Mouse (Mus musculus) brown adipose tissue, adult 24 weeks (tissue): ENCODE measurements at regions not wholly inside any gene's neighbourhood (a gene's known extent, or its start where the extent isn't known, plus 50 kb on each side); places are given as distances from the start of the nearest gene placed in this dataset.

Source experiments
- H3K27ac ChIP-seq: fragments of 200-500 bp; replicated peaks from 2 replicates; pipeline ENCODE4 v1.5.1; 2012; ENCODE audit warnings: low read depth, mild to moderate bottlenecking, low read length
- H3K4me1 ChIP-seq: fragments of 200-500 bp; 2 replicates; pipeline ENCODE4 v1.6.1; 2012; ENCODE audit warnings: low read length, mixed read lengths; ENCODE audit not compliant: control insufficient read depth, insufficient read depth, insufficient read length
- H3K4me3 ChIP-seq: fragments of 200-500 bp; 2 replicates; pipeline ENCODE4 v1.5.1; 2012; ENCODE audit warnings: low read depth, mild to moderate bottlenecking, low read length, moderate library complexity; ENCODE audit not compliant: insufficient read depth

GRCm38 (mm10) chr7:72493292-72493691 lies 186.9 kb upstream of the Mctp2 start:
- no peaks in the 10 kb centered on the region; the same call in 1 of the 2 replicates for H3K4me1 ChIP-seq
- H3K27ac ChIP-seq, result no peak overlapping the region
- H3K4me3 ChIP-seq, result no peak overlapping the region

- Histone ChIP-seq H3K4me1 (no peaks in the 10 kb centered on the region; the same call in 1 of the 2 replicates), H3K27ac (no peak overlapping the region), H3K4me3 (no peak overlapping the region)
Measured at GRCm38 (mm10) chr7:72496933-72497631, 190.7 kb upstream of the Mctp2 start.

GRCm38 (mm10) chr7:72498562-72499230 lies 192.3 kb upstream of the Mctp2 start:
- Histone ChIP-seq H3K4me3 (no peak overlapping the region), H3K4me1 (no peaks in the 10 kb centered on the region; the same call in 1 of the 2 replicates), H3K27ac (no peak overlapping the region)

- no peaks in the 10 kb centered on the region for H3K4me1 ChIP-seq
- H3K27ac ChIP-seq, result no peak overlapping the region
- no peak overlapping the region for H3K4me3 ChIP-seq
Measured at GRCm38 (mm10) chr7:72499788-72500187, 193.4 kb upstream of the Mctp2 start.

- Histone ChIP-seq H3K4me1 (no peaks in the 10 kb centered on the region), H3K4me3 (no peak overlapping the region), H3K27ac (no peak overlapping the region)
Measured at GRCm38 (mm10) chr7:72500190-72500589, 193.8 kb upstream of the Mctp2 start.

- Histone ChIP-seq H3K27ac (no peak overlapping the region), H3K4me1 (no peaks in the 10 kb centered on the region), H3K4me3 (no peak overlapping the region)
Measured at GRCm38 (mm10) chr7:72500996-72501395, 194.6 kb upstream of the Mctp2 start.

- Histone ChIP-seq H3K4me3 (no peak overlapping the region), H3K4me1 (no peaks in the 10 kb centered on the region), H3K27ac (no peak overlapping the region)
Measured at GRCm38 (mm10) chr7:72501431-72501830, 195.0 kb upstream of the Mctp2 start.

- no peak overlapping the region for H3K27ac ChIP-seq
- H3K4me1 ChIP-seq, result no peaks in the 10 kb centered on the region
- H3K4me3 ChIP-seq, result no peak overlapping the region
Measured at GRCm38 (mm10) chr7:72503756-72504155, 197.3 kb upstream of the Mctp2 start.

- no peaks in the 10 kb centered on the region for H3K4me1 ChIP-seq
- no peak overlapping the region for H3K27ac ChIP-seq
- no peak overlapping the region for H3K4me3 ChIP-seq
Measured at GRCm38 (mm10) chr7:72504268-72504667, 197.9 kb upstream of the Mctp2 start.

GRCm38 (mm10) chr7:72505732-72506460 lies 199.5 kb upstream of the Mctp2 start:
- H3K27ac ChIP-seq, result no peak overlapping the region
- H3K4me3 ChIP-seq, result no peak overlapping the region
- H3K4me1 ChIP-seq, result no peaks in the 10 kb centered on the region

GRCm38 (mm10) chr7:72507946-72508345 lies 201.5 kb upstream of the Mctp2 start:
- H3K4me3 ChIP-seq, result no peak overlapping the region
- H3K27ac ChIP-seq, result no peak overlapping the region
- H3K4me1 ChIP-seq, result no peaks in the 10 kb centered on the region

- no peaks in the 10 kb centered on the region for H3K4me1 ChIP-seq
- no peak overlapping the region for H3K27ac ChIP-seq
- no peak overlapping the region for H3K4me3 ChIP-seq
Measured at GRCm38 (mm10) chr7:72510116-72510515, 203.7 kb upstream of the Mctp2 start.

- H3K4me3 ChIP-seq, result no peak overlapping the region
- H3K4me1 ChIP-seq, result no peaks in the 10 kb centered on the region
- no peak overlapping the region for H3K27ac ChIP-seq
Measured at GRCm38 (mm10) chr7:72513446-72513845, 207.0 kb upstream of the Mctp2 start.

GRCm38 (mm10) chr7:72514851-72515250 lies 208.4 kb upstream of the Mctp2 start:
- Histone ChIP-seq H3K4me1 (no peaks in the 10 kb centered on the region), H3K4me3 (no peak overlapping the region)

GRCm38 (mm10) chr7:72518421-72518972 lies 212.1 kb upstream of the Mctp2 start:
- Histone ChIP-seq H3K4me1 (no peaks in the 10 kb centered on the region), H3K27ac (no peak overlapping the region), H3K4me3 (no peak overlapping the region)

More at GRCm38 (mm10) chr7:72514851-72515250, 208.4 kb upstream of the Mctp2 start:
- H3K27ac ChIP-seq, result no peak overlapping the region
